Mouse (Mus musculus): ENCODE results near the gene Adcy5.

DNA sequence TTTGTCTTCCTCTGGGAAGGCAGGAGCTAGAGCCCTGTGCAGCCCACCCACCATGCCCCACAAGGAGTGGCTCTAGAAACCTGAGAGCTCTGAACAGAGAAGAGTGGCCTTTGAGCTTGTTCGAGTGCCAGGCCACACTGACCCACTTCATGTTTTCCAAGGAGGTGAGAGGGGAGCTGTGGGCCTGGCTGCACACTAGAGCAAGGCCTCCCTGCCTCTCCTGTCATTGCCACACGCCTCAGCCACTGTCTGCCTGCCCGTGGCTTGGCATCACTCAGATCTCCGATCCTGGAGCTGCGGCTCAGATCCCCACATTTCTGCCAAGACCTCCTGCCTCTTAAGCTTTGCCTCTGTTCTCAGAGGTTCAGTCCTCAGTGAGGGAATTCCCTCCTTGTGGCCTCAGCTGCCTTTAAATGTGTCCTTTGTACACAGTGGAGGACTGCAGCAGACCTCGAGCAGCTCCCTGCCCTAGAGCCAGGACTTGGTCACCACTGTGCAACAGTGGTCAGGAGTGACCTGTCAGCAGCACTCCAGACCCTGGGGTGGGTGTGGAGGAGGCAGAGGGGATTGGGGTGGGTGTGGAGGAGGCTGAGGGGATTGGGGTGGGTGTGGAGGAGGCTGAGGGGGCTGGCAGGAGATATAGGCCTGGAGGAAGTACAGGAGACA, 62.3 kb downstream of the Adcy5 start:
- TF ChIP-seq POLR2A (IDR thresholded peaks at IDR 0.05; ENCODE audit: borderline replicate concordance, control insufficient read depth, low read depth, low read length) = no peak
- TF ChIP-seq CTCF (IDR thresholded peaks at IDR 0.05; ENCODE audit: control insufficient read depth, insufficient read depth, low read length) = no peak
